Mouse (Mus musculus) gastrocnemius, postnatal 14 days (tissue): Measurements from ENCODE around the gene Cpsf3. TPM values are rescaled to one million over a fixed set of nuclear protein-coding genes. Genes with fewer than 3 reads are reported as not detected.

Experiments
- DNase-seq: peaks from one replicate; pipeline ENCODE4 v3.0.0; 2021; ENCODE audit warnings: mixed read lengths
- intact Hi-C: fragments of 180-260 bp; cut with DNase I; formaldehyde crosslinking; loops from one replicate; pipeline ENCODE4 v1.15.1; 2025; ENCODE audit warnings: low total_unique reads
- total RNA-seq, 2 experiments: library from RNA; stranded (reverse); gene quantifications; 2 replicates each; pipeline ENCODE4 v1.2.3; 2021

Cpsf3 gene
- total RNA-seq, 2 experiments from 2014 or later, result 22.1 to 23.2 TPM

DNA sequence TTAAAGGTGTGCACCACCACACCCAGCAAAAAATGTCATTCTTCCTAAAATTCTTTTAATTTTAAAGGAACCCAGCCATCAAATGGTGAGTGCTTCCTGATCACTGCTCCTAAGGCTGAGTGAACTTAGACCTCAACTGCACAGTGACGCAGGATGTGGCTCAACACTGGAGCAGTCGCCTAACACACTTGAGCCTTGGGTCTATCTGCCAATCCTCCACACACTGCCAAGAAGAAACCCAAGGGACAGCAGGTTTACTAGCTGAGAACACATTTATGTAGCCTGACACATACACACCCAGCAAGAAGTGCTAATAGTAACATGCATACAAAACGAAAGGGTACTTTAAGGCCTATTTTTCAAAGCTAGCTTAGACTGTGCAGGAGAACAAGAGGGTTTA is 41.1 kb downstream of the Cpsf3 start:
- intact Hi-C loops, result no loop called here
- DNase-seq, result no peak

DNA sequence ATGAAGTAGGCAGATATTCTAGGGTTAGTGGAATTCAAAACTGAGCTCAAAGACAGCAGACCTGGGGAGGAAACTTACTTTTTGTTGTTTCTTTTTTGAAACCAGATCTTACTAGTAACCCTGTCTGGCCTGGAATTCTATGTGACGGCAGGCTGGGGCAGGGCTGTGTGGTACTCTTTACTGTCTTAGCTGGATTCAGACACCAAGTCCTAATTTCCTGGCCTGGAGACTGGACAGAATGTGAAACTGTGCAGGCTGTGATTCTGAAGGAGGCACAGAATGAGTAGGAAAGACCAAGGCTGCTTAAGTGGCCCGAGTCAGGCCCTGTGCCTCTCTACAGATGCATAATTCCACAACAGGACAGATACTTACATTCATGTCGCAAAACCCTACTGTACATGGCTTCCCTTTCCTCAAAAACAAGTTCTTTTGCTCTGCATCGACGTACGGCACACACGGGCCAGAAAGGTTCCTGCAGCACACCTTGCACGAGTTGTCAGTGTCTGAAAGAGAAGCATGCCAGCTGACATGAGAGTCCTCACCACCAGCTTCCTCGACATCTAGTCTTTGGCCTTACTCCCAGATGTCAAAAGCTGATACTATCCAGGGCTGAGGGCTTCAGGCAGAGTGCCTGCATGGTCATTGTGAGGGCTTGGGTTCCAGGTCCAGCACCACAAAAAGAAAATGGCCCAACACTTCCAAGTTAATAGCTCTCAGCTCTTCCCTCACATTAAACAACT is 44.6 kb downstream of the Cpsf3 start:
- DNase-seq, result no peak
- intact Hi-C loops, result no loop called here

DNA sequence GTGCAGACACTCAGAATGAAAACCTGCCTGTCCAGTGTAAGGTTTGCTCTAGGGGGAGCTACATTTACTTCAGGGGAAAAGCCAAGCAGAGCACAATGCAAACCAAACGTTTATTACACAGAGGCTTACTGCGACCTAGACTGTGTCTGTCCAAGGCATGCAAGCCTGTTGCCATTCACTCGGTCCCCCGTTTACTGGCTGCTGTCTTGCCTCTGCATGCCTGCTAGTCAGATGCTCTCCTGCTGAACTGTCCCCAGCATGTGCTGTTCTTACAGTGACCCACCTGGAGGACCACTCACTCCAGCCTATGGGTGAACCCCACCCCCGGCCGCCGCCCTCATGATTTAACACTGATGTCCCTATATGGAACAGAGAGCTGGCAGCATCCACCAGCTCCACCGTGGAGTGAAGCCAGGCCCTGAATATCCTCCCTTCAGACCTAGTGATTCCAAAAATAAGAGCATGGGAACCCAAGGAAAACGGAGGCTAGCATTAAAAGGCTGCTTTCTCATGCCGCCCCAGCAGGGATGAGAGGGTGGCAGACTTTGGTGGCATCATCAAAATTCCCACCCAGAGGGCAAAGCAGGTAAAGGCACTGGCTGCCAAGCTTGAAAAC is 45.9 kb downstream of the Cpsf3 start:
- intact Hi-C loops, result no loop called here
- no peak for DNase-seq

DNA sequence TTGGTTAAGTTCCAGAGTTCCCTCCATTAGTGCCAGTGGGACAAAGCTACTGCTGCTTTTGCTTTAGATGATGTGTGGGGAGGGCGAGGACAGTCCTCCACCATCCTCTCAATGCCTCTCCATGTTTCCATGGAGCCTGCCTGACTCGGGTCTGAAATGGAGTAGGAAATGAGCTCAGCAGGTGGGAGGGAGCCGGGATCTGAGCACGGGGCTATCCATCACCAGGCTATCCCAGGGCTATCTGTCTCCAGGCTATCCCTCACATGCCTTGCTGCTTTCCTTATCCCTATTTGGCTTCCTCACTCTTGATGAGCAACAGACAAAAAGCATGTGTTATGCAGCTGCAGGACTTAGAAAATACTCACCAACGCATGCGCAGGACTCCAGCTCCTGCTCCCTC is 46.5 kb downstream of the Cpsf3 start:
- no peak for DNase-seq
- intact Hi-C loops, result no loop called here

GRCm38 (mm10) chr12:21333021-21333420 is 47.8 kb downstream of the Cpsf3 start:
- DNase-seq, result no peak
- intact Hi-C loops, result no loop called here

DNA sequence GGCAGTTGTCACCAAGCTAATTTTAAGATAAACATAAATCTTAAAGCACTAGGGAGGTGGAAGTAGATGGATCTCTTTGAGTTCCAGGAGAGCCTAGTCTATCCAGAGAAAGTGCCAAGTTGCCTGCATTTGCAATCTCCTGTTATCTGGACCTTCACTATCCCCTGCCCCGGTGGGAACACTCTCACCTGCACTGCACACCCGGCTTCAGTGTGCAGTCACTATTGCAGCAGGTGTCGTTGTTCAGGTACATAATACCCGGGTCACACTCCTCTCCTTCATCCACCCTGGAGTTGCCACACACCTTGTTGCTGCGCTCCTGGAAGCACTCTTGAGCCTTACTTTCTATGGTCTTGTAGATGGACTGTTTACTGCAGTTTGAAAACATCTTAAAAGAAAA is 48.6 kb downstream of the Cpsf3 start:
- intact Hi-C loops, result no loop called here
- DNase-seq, result no peak

DNA sequence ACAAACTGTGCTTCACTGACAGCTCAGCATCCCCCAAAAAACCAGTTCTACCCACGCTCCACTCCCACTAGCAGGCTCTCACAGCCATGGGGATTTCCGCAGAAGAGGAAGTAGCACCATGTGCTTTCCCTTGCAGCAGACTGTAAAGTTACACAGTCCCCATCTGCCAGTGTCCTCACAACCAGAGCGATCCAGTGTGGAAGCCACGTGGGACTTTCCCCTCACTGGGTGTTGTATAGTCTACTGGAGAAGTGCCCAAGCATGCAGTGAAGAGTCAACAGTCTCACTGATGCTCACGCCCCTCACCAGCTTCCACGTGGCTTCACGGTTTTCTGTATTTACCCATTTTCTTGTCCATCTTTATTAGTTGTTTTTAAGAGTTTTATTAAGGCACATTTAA is 50.7 kb downstream of the Cpsf3 start:
- intact Hi-C loops, result no loop called here
- DNase-seq, result no peak

- intact Hi-C loops, result no loop called here
Observed at GRCm38 (mm10) chr12:21337171-21337570, 52.0 kb downstream of the Cpsf3 start.

DNA sequence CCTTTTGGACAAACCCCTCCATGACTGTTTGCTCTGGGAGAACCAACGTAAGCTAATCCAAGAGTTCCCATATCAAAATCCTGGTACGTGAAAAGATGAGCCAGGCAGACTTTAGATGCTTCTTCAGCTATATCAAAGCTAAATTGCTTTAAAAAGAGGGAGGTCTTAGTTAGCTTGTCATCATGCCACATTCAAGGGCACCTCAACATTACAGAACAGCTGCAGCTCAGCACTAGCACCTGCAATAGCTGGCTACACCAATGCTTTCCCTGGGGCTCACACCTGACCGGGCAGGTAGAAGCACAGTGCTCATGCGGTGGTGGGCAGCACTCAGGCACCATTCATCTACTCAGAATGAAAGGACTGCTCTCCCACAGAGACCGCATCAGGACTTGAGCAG is 55.5 kb downstream of the Cpsf3 start:
- no peak for DNase-seq
- intact Hi-C loops, result no loop called here

More at GRCm38 (mm10) chr12:21337171-21337570, 52.0 kb downstream of the Cpsf3 start:
- DNase-seq, result no peak

DNA sequence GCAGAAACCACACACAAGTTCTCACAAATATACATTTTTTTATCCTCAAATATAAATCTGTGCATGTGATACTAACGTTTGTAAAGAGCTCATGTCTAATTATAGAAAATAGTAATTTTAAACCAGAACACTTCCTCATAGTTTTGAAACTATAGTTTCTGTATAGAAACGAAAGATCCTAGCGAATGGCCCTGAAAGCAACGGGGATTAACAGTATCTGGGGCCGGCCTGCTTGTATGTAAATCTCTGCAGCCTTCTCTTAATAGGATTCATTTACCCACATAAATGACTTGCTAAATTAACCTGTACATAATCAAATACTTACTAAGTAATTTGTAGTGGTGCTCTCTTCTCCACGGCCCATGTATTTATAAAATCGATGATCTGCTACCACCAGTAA is 61.8 kb downstream of the Cpsf3 start:
- intact Hi-C loops, result no loop called here
- DNase-seq, result no peak

GRCm38 (mm10) chr12:21350113-21350876 is 65.1 kb downstream of the Cpsf3 start:
- intact Hi-C loops, result no loop called here

GRCm38 (mm10) chr12:21353681-21354080 is 68.5 kb downstream of the Cpsf3 start:
- intact Hi-C loops, result no loop called here

More at GRCm38 (mm10) chr12:21350113-21350876, 65.1 kb downstream of the Cpsf3 start:
- DNase-seq, result no peak

DNA sequence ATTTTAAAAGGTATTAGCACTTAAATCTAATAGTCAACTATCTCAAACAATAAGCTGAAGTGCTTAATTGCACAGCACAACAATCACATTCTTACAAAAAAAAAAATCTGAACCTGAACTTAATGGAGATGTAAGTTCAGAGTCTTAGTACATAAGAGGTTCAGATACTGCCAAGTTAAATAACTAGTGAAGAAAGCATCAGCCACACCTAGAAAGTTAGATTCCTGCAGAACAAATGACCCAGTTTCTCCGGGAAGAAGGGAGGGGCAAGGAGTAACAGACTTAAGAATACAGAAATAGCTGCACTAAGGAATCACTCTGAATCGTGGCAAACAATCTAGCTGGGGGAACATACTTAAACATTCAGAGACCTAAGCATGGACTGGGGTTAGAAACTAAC is 77.5 kb downstream of the Cpsf3 start:
- intact Hi-C loops, result no loop called here
- no peak for DNase-seq

More at GRCm38 (mm10) chr12:21353681-21354080, 68.5 kb downstream of the Cpsf3 start:
- no peak for DNase-seq

- DNase-seq, result no peak
- intact Hi-C loops, result no loop called here
Observed at GRCm38 (mm10) chr12:21363195-21363594, 78.0 kb downstream of the Cpsf3 start.

Other genes starting within 250 kb of the Cpsf3 start
- gene Itgb1bp1, start 893 bp downstream of the Cpsf3 start, total RNA-seq, result 10 to 100 TPM; 29.2 to 30.7 TPM
- gene Iah1, start 31.0 kb downstream of the Cpsf3 start, total RNA-seq, result 1 to 10 TPM; 8.1 to 9.7 TPM
- gene Adam17, start 88.2 kb downstream of the Cpsf3 start, total RNA-seq, result 10 to 100 TPM; 23.8 to 26.7 TPM
- gene Ywhaq, start 132.2 kb downstream of the Cpsf3 start, total RNA-seq, result 10 to 100 TPM; 46.3 to 61.9 TPM